Mouse (Mus musculus): ENCODE data around the gene Radil. TPM values are rescaled to one million over a fixed set of nuclear protein-coding genes. Genes with fewer than 3 reads are reported as not detected.
A peak's percentile ranks its signal among the peaks of the same experiment; 100 is the strongest.

Gene Radil
- polyA plus RNA-seq, 1 experiment from 2014 or later: 4.4 TPM

DNA sequence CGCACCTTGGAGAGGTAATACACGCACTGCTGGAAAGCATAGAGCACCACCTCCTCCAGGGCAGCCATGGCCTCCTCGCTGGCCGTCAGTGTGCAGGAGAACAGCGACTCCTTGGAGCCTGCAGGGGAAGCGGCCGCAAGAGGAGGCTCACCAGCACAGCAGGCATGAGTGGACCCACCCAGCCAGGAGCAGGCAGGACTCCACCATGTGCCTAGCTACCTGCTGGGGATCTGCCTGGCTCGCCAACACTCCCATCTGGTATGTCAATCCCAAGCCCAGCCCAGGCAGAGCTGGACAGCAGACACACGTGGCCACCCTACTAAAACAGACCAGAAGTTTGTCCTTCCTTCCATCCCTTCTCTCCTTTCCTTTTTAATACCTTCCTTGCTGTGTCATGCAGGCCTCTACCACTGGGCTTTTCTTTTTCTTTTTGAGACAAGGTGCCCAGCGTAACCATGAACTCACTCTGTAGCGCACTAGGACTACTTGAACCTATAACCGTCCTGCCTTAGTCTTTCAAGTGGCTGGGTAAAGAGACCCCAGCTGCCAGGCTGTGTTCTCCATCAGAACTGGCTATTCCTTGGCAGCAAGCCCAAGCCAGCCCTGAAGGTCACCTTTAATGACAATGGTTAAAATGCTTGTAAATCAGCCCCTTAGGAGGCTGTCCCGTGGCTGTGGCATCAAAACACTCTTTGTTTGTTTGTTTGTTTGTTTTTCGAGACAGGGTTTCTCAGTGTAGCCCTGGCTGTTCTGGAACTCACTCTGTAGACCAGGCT lies 55.4 kb downstream of the Radil start:
- no peaks in the 10 kb centered on the region for H3K9me3 ChIP-seq (ENCODE audit: control insufficient read depth, low read length)
- DNase-seq (ENCODE audit: low spot score, missing footprints): no peak

DNA sequence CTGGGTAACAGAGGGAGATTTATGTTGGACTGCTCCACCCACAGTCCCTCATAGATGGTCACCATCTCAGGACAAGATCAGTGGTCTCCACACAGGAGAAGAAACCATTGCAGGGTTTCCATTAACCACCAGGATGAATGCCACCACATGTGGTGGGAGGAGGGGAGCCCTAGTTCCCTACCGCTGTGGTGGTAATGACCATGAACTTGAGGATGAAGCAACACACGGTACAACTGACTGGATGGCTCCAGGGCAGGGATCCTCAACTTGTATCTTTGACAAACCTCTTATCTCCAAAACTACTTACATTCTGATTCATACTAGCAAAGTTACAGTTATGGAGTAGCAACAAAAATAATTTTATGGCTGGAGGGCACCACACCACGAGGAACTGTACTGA lies 57.6 kb downstream of the Radil start:
- Histone ChIP-seq H3K9ac (ENCODE audit: low read length) (no peak overlapping the region), H3K36me3 (ENCODE audit: control insufficient read depth, insufficient read depth, low read length) (no peaks in the 10 kb centered on the region), H3K27me3 (ENCODE audit: control insufficient read depth, insufficient read depth, low read length) (no peaks in the 10 kb centered on the region), H3K27ac (ENCODE audit: low read depth, low read length) (no peak overlapping the region), H3K4me3 (ENCODE audit: low read depth, low read length) (no peak overlapping the region), H3K4me2 (no peak overlapping the region), H3K9me3 (ENCODE audit: control insufficient read depth, low read length) (no peaks in the 10 kb centered on the region), H3K4me1 (ENCODE audit: control insufficient read depth, insufficient read depth, low read length) (no peaks in the 10 kb centered on the region)
- WGBS: 95% methylated on average over 3 of the region's 3 CpGs
- ATAC-seq (ENCODE audit: low FRiP score): no peak
- DNase-seq (ENCODE audit: low spot score, missing footprints): no peak

More for the DNA sequence above, 55.4 kb downstream of the Radil start:
- no peak overlapping the region for H3K27ac ChIP-seq (ENCODE audit: low read depth, low read length)
- WGBS: 64% methylated on average over 14 of the region's 14 CpGs
- no peaks in the 10 kb centered on the region for H3K27me3 ChIP-seq (ENCODE audit: control insufficient read depth, insufficient read depth, low read length)
- H3K9ac ChIP-seq (ENCODE audit: low read length): no peak overlapping the region
- no peak overlapping the region for H3K4me3 ChIP-seq (ENCODE audit: low read depth, low read length)
- H3K4me1 ChIP-seq (ENCODE audit: control insufficient read depth, insufficient read depth, low read length): no peaks in the 10 kb centered on the region
- H3K36me3 ChIP-seq (ENCODE audit: control insufficient read depth, insufficient read depth, low read length): no peaks in the 10 kb centered on the region
- no peak for ATAC-seq (ENCODE audit: low FRiP score)
- no peak overlapping the region for H3K4me2 ChIP-seq

DNA sequence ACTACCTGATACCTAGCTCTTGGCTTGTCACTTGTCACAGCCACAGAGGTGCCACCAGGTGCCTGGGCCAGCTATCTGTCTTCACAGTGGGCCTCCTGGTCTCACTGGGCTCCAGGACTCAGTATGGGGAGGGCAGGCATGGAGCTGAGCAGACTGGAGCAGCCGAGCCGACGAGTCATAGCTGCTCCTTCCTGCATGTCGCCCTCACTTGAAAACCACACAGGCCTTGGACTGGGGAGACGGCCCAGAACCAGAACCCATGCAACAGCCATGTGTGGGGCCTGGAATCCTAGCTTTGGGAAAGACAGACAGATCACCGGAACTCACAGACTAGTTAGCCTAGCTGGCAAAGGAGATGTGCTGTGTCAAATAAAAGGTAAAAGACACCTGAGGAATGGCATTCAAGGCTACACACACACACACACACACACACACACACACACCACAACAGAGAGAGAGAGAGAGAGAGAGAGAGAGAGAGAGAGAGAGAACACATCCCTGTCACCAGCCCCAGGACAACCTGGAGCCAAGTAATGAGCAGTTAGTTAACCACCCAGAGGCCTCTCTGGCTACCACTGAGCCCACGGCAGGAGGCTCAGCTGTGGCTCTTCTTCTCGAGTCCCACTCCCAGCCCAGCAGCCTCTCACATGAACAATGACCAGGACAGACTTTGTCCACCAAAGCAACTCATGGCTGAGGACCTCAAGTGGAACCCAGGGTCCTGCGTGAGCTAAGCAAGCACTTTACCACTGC lies 60.8 kb downstream of the Radil start:
- Histone ChIP-seq H3K27me3 (ENCODE audit: control insufficient read depth, insufficient read depth, low read length) (no peaks in the 10 kb centered on the region), H3K9me3 (ENCODE audit: control insufficient read depth, low read length) (no peaks in the 10 kb centered on the region), H3K36me3 (ENCODE audit: control insufficient read depth, insufficient read depth, low read length) (no peaks in the 10 kb centered on the region), H3K4me2 (no peak overlapping the region), H3K9ac (ENCODE audit: low read length) (no peak overlapping the region), H3K27ac (ENCODE audit: low read depth, low read length) (no peak overlapping the region), H3K4me1 (ENCODE audit: control insufficient read depth, insufficient read depth, low read length) (no peaks in the 10 kb centered on the region), H3K4me3 (ENCODE audit: low read depth, low read length) (no peak overlapping the region)
- DNase-seq (ENCODE audit: low spot score, missing footprints) (no peak), ATAC-seq (ENCODE audit: low FRiP score) (no peak)
- 80% methylated on average over 9 of the region's 9 CpGs for WGBS

DNA sequence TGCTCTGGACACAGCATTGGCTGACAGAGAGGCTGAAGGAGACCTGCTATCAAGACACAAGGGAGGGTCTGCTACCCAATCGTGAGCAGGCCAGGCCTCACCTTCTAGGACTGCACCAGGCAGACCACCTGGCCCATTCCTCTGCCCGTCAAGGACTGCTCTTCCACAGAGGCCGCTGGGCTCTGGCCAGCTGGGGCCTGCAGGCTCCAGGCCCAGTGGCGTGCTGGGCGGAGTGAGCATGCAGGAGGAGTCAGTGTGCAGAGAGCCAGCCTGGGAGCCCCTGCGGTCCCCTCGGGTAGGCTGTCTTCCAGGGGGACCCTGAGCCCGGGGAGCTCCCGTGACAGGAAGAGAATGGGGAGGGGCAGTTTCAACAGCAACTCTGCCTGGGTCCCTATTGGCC lies 64.2 kb downstream of the Radil start:
- Histone ChIP-seq H3K27me3 (ENCODE audit: control insufficient read depth, insufficient read depth, low read length) (no peaks in the 10 kb centered on the region), H3K36me3 (ENCODE audit: control insufficient read depth, insufficient read depth, low read length) (no peaks in the 10 kb centered on the region), H3K4me2 (no peak overlapping the region), H3K9ac (ENCODE audit: low read length) (no peak overlapping the region), H3K4me3 (ENCODE audit: low read depth, low read length) (no peak overlapping the region), H3K4me1 (ENCODE audit: control insufficient read depth, insufficient read depth, low read length) (no peaks in the 10 kb centered on the region), H3K9me3 (ENCODE audit: control insufficient read depth, low read length) (no peaks in the 10 kb centered on the region), H3K27ac (ENCODE audit: low read depth, low read length) (no peak overlapping the region)
- 60% methylated on average over 9 of the region's 9 CpGs for WGBS
- DNase-seq (ENCODE audit: low spot score, missing footprints) (no peak), ATAC-seq (ENCODE audit: low FRiP score) (no peak)

DNA sequence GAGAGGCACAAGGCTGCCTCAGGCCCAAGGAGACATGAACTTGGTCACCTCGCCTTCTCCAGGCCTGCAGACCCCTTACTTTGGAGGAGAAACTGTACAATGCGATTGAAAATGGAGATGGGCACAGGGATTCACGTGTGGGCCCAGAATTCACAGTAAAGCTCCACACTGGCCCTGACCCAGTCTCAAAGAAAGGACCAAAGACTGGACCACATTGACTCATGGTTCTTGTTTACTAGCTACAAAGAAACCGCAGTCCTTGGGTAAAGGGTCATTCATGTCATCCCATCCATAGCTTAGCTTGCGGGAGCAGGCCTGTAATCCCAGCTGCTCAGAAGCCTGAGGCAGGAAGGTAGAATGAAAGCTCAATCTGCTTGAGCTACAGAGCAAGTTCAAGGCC lies 67.3 kb downstream of the Radil start:
- DNase-seq (ENCODE audit: low spot score, missing footprints): no peak
- 89% methylated on average over 5 of the region's 5 CpGs for WGBS
- Histone ChIP-seq H3K4me3 (ENCODE audit: low read depth, low read length) (no peak overlapping the region), H3K27me3 (ENCODE audit: control insufficient read depth, insufficient read depth, low read length) (no peaks in the 10 kb centered on the region), H3K4me1 (ENCODE audit: control insufficient read depth, insufficient read depth, low read length) (no peaks in the 10 kb centered on the region), H3K27ac (ENCODE audit: low read depth, low read length) (no peak overlapping the region), H3K9me3 (ENCODE audit: control insufficient read depth, low read length) (no peaks in the 10 kb centered on the region), H3K36me3 (ENCODE audit: control insufficient read depth, insufficient read depth, low read length) (no peaks in the 10 kb centered on the region), H3K4me2 (no peak overlapping the region), H3K9ac (ENCODE audit: low read length) (no peak overlapping the region)
- ATAC-seq (ENCODE audit: low FRiP score): no peak

DNA sequence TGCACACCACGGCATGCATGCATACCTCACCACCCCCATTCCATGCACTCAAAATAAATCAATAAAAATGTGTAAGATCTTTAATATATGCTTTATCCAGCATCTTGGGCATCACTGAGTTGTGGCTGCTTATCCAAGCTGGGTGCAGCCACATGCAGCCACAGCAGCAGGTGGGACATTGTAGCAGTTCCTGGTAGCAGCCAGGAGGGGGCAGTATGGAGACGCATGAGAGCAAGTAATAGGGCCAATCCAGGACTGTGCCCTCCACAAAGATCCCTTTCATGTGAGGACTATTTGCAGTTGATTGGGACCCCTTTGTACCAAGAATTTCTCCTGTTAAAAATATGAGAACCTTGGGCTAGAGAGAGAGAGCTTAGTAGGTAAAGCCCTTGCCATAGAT lies 68.4 kb downstream of the Radil start:
- Histone ChIP-seq H3K36me3 (ENCODE audit: control insufficient read depth, insufficient read depth, low read length) (no peaks in the 10 kb centered on the region), H3K4me3 (ENCODE audit: low read depth, low read length) (no peak overlapping the region), H3K9me3 (ENCODE audit: control insufficient read depth, low read length) (no peaks in the 10 kb centered on the region), H3K27me3 (ENCODE audit: control insufficient read depth, insufficient read depth, low read length) (no peaks in the 10 kb centered on the region), H3K9ac (ENCODE audit: low read length) (no peak overlapping the region), H3K4me1 (ENCODE audit: control insufficient read depth, insufficient read depth, low read length) (no peaks in the 10 kb centered on the region), H3K27ac (ENCODE audit: low read depth, low read length) (no peak overlapping the region), H3K4me2 (no peak overlapping the region)
- WGBS: 71% methylated on average over 2 of the region's 2 CpGs
- DNase-seq (ENCODE audit: low spot score, missing footprints) (no peak), ATAC-seq (ENCODE audit: low FRiP score) (no peak)

DNA sequence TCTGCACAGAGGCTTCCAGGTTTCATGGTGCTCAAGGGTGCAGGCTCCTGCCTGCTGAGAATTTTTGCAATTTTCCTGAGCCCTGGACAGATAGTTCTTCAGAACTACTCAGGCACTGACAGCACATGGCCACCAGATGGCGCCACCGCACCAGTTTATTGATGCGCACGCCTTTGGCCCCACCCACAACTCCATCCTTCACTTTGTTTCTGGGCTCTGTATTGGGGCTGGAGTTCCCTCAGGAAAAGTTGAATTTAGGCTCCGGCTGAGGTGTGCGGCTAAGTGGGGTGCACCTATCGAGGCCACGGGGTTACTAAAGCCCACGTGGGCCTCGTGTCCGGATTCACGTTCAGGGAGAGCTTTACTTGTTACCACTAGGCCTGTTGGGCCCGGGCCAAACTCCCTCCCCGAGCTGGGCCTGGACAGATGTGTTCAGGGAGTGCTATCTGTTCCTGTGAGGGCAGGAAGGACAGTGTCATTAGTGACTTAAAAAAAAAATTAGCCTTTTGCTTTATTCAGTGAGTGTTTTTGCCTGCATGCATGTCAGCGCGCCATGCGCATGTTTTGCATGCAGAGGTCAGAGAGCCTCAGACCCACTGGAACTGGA lies 72.0 kb downstream of the Radil start:
- 31% methylated on average over 17 of the region's 17 CpGs for WGBS
- Histone ChIP-seq H3K27ac (ENCODE audit: low read depth, low read length) (no peak overlapping the region), H3K4me1 (ENCODE audit: control insufficient read depth, insufficient read depth, low read length) (no peaks in the 10 kb centered on the region), H3K9ac (ENCODE audit: low read length) (no peak overlapping the region; the same call in 1 of the 2 replicates), H3K4me2 (no peak overlapping the region), H3K27me3 (ENCODE audit: control insufficient read depth, insufficient read depth, low read length) (no peaks in the 10 kb centered on the region), H3K9me3 (ENCODE audit: control insufficient read depth, low read length) (no peaks in the 10 kb centered on the region), H3K4me3 (ENCODE audit: low read depth, low read length) (no peak overlapping the region), H3K36me3 (ENCODE audit: control insufficient read depth, insufficient read depth, low read length) (no peaks in the 10 kb centered on the region)
- ATAC-seq (ENCODE audit: low FRiP score) (peak; percentile 79), DNase-seq (ENCODE audit: low spot score, missing footprints) (peak; percentile 99)

DNA sequence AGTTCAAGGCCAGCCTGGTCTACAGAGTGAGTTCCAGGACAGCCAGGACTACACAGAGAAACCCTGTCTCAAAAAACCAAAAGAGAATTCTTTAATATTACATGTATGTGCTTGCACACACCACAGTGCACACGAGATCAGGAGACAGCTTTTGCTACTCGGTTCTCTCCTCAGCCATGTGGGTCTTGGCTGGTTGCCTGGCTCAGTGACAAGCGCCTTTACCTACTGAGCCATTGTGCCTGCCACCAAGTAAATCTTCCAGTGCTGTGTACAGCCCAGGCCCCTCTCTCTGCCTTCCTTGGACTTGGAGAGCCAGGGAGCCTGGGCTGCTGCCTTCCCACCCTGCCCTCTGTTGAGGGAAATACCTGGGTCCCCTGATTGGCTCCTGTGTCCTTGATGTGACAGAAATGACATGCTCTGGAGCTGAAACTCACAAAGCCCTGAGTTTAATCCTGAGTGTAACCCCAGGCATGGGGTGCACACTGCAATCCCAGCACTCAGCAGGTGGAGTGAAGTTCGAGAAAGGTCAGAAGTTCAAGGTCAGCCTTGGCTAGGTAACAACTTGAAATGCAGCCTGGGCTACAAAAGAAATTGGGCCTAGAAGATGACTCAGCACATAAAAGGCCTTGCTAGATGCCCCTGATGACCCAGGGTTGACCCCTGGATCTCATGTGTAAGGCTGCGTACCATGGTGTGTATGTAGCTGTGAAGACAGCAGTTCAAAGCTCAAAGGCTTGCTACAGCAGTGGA lies 72.9 kb downstream of the Radil start:
- Histone ChIP-seq H3K27ac (ENCODE audit: low read depth, low read length) (no peak overlapping the region), H3K4me2 (no peak overlapping the region), H3K4me1 (ENCODE audit: control insufficient read depth, insufficient read depth, low read length) (no peaks in the 10 kb centered on the region), H3K9me3 (ENCODE audit: control insufficient read depth, low read length) (no peaks in the 10 kb centered on the region), H3K4me3 (ENCODE audit: low read depth, low read length) (no peak overlapping the region), H3K27me3 (ENCODE audit: control insufficient read depth, insufficient read depth, low read length) (no peaks in the 10 kb centered on the region), H3K9ac (ENCODE audit: low read length) (no peak overlapping the region), H3K36me3 (ENCODE audit: control insufficient read depth, insufficient read depth, low read length) (no peaks in the 10 kb centered on the region)
- DNase-seq (ENCODE audit: low spot score, missing footprints): no peak
- 89% methylated on average over 5 of the region's 5 CpGs for WGBS
- no peak for ATAC-seq (ENCODE audit: low FRiP score)
